Mouse (Mus musculus) spleen, adult 2 months (tissue): ENCODE measurements around the gene Slc35g3. TPM values are rescaled to one million over a fixed set of nuclear protein-coding genes. Genes with fewer than 3 reads are reported as not detected.

ENCODE experiments used
- DNase-seq, 2 experiments: peaks; one replicate each; pipeline versions ENCODE4 v3.0.0 to v3.0.0-alpha.2; 2012 to 2021; ENCODE audit warnings: low spot score in 2 of 2, low read depth in 1 of 2
- H3K27ac ChIP-seq: fragments of 200-500 bp; 2 replicates; pipeline ENCODE4 v1.5.1; 2012; ENCODE audit warnings: low read length, inconsistent platforms; ENCODE audit not compliant: insufficient read depth
- H3K27me3 ChIP-seq: fragments of 200-500 bp; 2 replicates; pipeline ENCODE4 v1.6.1; 2012; ENCODE audit warnings: mild to moderate bottlenecking, moderate library complexity, low read length, inconsistent platforms; ENCODE audit not compliant: control insufficient read depth, insufficient read depth
- H3K36me3 ChIP-seq: fragments of 200-500 bp; 2 replicates; pipeline ENCODE4 v1.6.1; 2012; ENCODE audit warnings: mild to moderate bottlenecking, low read length, inconsistent platforms; ENCODE audit not compliant: control insufficient read depth, insufficient read depth
- H3K4me1 ChIP-seq: fragments of 200-500 bp; 2 replicates; pipeline ENCODE4 v1.6.1; 2011; ENCODE audit warnings: inconsistent platforms; ENCODE audit not compliant: control insufficient read depth, insufficient read depth, insufficient read length
- H3K4me3 ChIP-seq: fragments of 200-500 bp; 2 replicates; pipeline ENCODE4 v1.5.1; 2011; ENCODE audit warnings: mild to moderate bottlenecking, inconsistent platforms; ENCODE audit not compliant: insufficient read depth, insufficient read length; ENCODE audit errors: extremely low read depth
- CTCF ChIP-seq: fragments of 200-500 bp; IDR thresholded peaks from 2 replicates; pipeline ENCODE4 v1.5.1; 2011; ENCODE audit warnings: mild to moderate bottlenecking, inconsistent platforms; ENCODE audit not compliant: insufficient read depth, insufficient read length, insufficient replicate concordance; ENCODE audit errors: extremely low read depth
- POLR2A ChIP-seq: fragments of 200-500 bp; IDR thresholded peaks from 2 replicates; pipeline ENCODE4 v1.6.1; 2011; ENCODE audit warnings: low read depth, low read length, inconsistent platforms
- WGBS: fragments of 180-500 bp; shearing (Covaris S2); methylation state at CpG from one replicate; pipeline ENCODE4 v1.1.7; 2018; 5-methylcytosine and 5-hydroxymethylcytosine counted together
- polyA plus RNA-seq: library from polyadenylated mRNA; depleted of rRNA; stranded (reverse); fragments of >200 nt; gene quantifications from 2 replicates; pipeline ENCODE4 v1.2.3, GENCODE M21; 2012

Gene Slc35g3
- polyA plus RNA-seq, 1 experiment = not detected

DNA sequence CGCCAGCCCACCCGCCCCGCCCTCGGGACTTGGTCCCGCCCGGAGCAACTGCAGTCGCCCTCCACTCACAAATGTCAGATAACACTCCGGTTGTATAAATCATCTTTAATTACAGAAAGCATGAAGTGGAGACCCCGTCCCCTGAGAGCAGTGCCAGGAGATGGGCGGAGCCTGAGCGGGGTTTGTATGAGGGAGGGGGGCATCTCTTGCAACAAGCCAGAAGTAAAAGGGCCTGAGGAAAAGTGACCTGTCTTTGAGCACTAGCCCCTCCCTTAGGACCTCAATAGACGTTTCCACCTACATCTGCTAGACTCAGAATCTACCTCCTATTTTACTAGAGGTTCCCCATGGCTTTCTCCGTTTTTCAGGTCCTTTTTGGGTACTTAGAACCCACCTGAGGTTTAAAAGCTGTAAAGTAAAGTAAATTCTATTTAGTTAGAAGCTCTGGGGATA lies 34.2 kb upstream of the Slc35g3 start:
- Histone ChIP-seq H3K4me1 (peaks cover 18% of the 10 kb centered on the region), H3K4me3 (peak overlapping the region; percentile 71; the same call in 1 of the 2 replicates), H3K27me3 (peaks cover 3% of the 10 kb centered on the region), H3K27ac (no peak overlapping the region), H3K36me3 (no peaks in the 10 kb centered on the region)
- no peak for DNase-seq
- TF ChIP-seq POLR2A = no peak
- no peak for TF ChIP-seq CTCF
- 6% methylated on average over 13 of the region's 13 CpGs for WGBS

- Histone ChIP-seq H3K27ac (peak within 1 kb of the TSS; percentile 42; the same call in 1 of the 2 replicates), H3K4me3 (peak within 1 kb of the TSS; percentile 71), H3K36me3 (no peaks in the 10 kb centered on the region), H3K27me3 (no peaks in the 10 kb centered on the region), H3K4me1 (peaks cover 12% of the 10 kb centered on the region)
- TF ChIP-seq POLR2A = peak; percentile 51
- TF ChIP-seq CTCF = no peak
- peak; percentile 92 to 95 for DNase-seq
- 1% methylated on average over 52 of the region's 52 CpGs for WGBS
These were observed 33.6 kb upstream of the Slc35g3 start, which contains the start of gene Chrnb1 for GRCm38 (mm10) chr11:69795168-69795982. Gene Chrnb1, minus strand, starts transcription at chr11:69795943.

GRCm38 (mm10) chr11:69793429-69793828 lies 31.7 kb upstream of the Slc35g3 start:
- Histone ChIP-seq H3K27ac (no peak overlapping the region), H3K4me1 (no peaks in the 10 kb centered on the region), H3K4me3 (no peak overlapping the region), H3K27me3 (no peaks in the 10 kb centered on the region), H3K36me3 (no peaks in the 10 kb centered on the region)
- TF ChIP-seq POLR2A (no peak), CTCF (no peak)
- 75% methylated on average over 5 of the region's 5 CpGs for WGBS
- no peak for DNase-seq

- H3K27me3 ChIP-seq = no peaks in the 10 kb centered on the region
- WGBS = 82% methylated on average over 5 of the region's 5 CpGs
- no peak for DNase-seq
These were observed 29.7 kb upstream of the Slc35g3 start for GRCm38 (mm10) chr11:69791420-69791819.

GRCm38 (mm10) chr11:69789431-69789830 lies 27.7 kb upstream of the Slc35g3 start:
- TF ChIP-seq CTCF (no peak), POLR2A (no peak)
- H3K4me1 ChIP-seq = no peaks in the 10 kb centered on the region
- no peak overlapping the region for H3K27ac ChIP-seq
- no peak for DNase-seq
- no peaks in the 10 kb centered on the region for H3K27me3 ChIP-seq
- WGBS = 80% methylated on average over 5 of the region's 5 CpGs
- H3K36me3 ChIP-seq = no peaks in the 10 kb centered on the region
- no peak overlapping the region for H3K4me3 ChIP-seq

More at GRCm38 (mm10) chr11:69791420-69791819, 29.7 kb upstream of the Slc35g3 start:
- H3K36me3 ChIP-seq = no peaks in the 10 kb centered on the region
- H3K4me3 ChIP-seq = no peak overlapping the region
- no peak overlapping the region for H3K27ac ChIP-seq
- no peak for TF ChIP-seq POLR2A
- no peak for TF ChIP-seq CTCF
- no peaks in the 10 kb centered on the region for H3K4me1 ChIP-seq

GRCm38 (mm10) chr11:69787306-69787705 lies 25.5 kb upstream of the Slc35g3 start:
- H3K4me3 ChIP-seq = no peak overlapping the region
- no peaks in the 10 kb centered on the region for H3K4me1 ChIP-seq
- no peak for TF ChIP-seq POLR2A
- TF ChIP-seq CTCF = no peak
- DNase-seq = no peak
- H3K27me3 ChIP-seq = no peaks in the 10 kb centered on the region
- H3K27ac ChIP-seq = no peak overlapping the region
- 84% methylated on average over 5 of the region's 5 CpGs for WGBS
- no peaks in the 10 kb centered on the region for H3K36me3 ChIP-seq
